ENCODE assay signal across 19 mouse cellular contexts in genomic region chr4:137294032-137294431, GRCm38 (mm10). TPM values are rescaled to one million over a fixed set of nuclear protein-coding genes. Genes with fewer than 3 reads are reported as not detected.
A peak's percentile ranks its signal among the peaks of the same experiment; 100 is the strongest.
DNase-seq lines count a peak whose midpoint lies in the region; ATAC-seq and TF ChIP-seq lines count a peak whose summit lies in the region.
"Had no signal": no experiment of that assay in that cellular context is flagged by ENCODE, and none has a peak within 500 bp of the region (broad histone marks: within the 10 kb centered on the region; RNA-seq: fewer than 3 reads in every experiment).

No protein-coding gene starts in this region.

- no peaks in the 10 kb centered on the region for H3K27me3 ChIP-seq in hindbrain, embryonic 10.5 days (ENCODE audit: insufficient read depth, poor library complexity, severe bottlenecking)
- no peaks in the 10 kb centered on the region for H3K27me3 ChIP-seq in hindbrain, embryonic 16.5 days (replicated peaks; ENCODE audit: control insufficient read depth, insufficient read depth, low read length)
- no peaks in the 10 kb centered on the region for H3K27me3 ChIP-seq in embryonic facial prominence, embryonic 13.5 days
- no peaks in the 10 kb centered on the region for H3K27me3 ChIP-seq in stomach, postnatal 0 days (ENCODE audit: control insufficient read depth, insufficient read depth, low read length)
- H3K27me3 ChIP-seq: forebrain, embryonic 13.5 days; hindbrain, embryonic 12.5 days had no signal

- no peak overlapping the region for H3K9ac ChIP-seq in hindbrain, embryonic 16.5 days (ENCODE audit: low read depth, low read length)
- 0 out of 2 replicates have a peak overlapping the region, but pooled peaks have one; percentile 40 for H3K9ac ChIP-seq in embryonic facial prominence, embryonic 13.5 days
- no peak overlapping the region for H3K9ac ChIP-seq in stomach, postnatal 0 days (ENCODE audit: low read length)
- H3K9ac ChIP-seq: forebrain, embryonic 13.5 days; heart, embryonic 13.5 days; hindbrain, embryonic 12.5 days had no signal

- no peak for DNase-seq in hindbrain, embryonic 10.5 days (ENCODE audit: low spot score)
- peak; percentile 58 for DNase-seq in right cerebral cortex, adult 18-20 months
- no peak for DNase-seq in right cerebral cortex, postnatal 25 days
- no peak for DNase-seq in stomach, postnatal 0 days (ENCODE audit: low spot score)
- DNase-seq in gastrocnemius, postnatal 4 days (ENCODE audit: low spot score in 2 of 2) = no peak
- no peak for DNase-seq in cerebellum, adult 9-10 months
- DNase-seq: adrenal gland, adult 8-10 months; adrenal gland, postnatal 36 days; cerebellum, adult 2 months; cerebellum, postnatal 14 days; gastrocnemius, postnatal 10 days; heart, postnatal 36 days had no signal

- peaks cover 11% of the 10 kb centered on the region; the same call in 1 of the 2 replicates for H3K4me1 ChIP-seq in hindbrain, embryonic 10.5 days (replicated peaks)
- H3K4me1 ChIP-seq in hindbrain, embryonic 16.5 days (ENCODE audit: control insufficient read depth, insufficient read depth, low read depth, low read length) = no peaks in the 10 kb centered on the region
- H3K4me1 ChIP-seq in embryonic facial prominence, embryonic 13.5 days = peaks cover 14% of the 10 kb centered on the region
- no peaks in the 10 kb centered on the region for H3K4me1 ChIP-seq in stomach, postnatal 0 days (replicated peaks; ENCODE audit: control insufficient read depth, insufficient read depth)
- H3K4me1 ChIP-seq: forebrain, embryonic 13.5 days had no signal

- TF ChIP-seq EP300 in stomach, postnatal 0 days (optimal IDR thresholded peaks at IDR 0.05) = no peak

- ATAC-seq in hindbrain, embryonic 16.5 days = no peak
- ATAC-seq in embryonic facial prominence, embryonic 13.5 days (ENCODE audit: insufficient number of reproducible peaks, insufficient read depth, low FRiP score, low TSS enrichment, low read depth) = no peak
- ATAC-seq in stomach, postnatal 0 days (ENCODE audit: low FRiP score, low TSS enrichment) = no peak
- ATAC-seq: forebrain, embryonic 13.5 days; hindbrain, postnatal 0 days had no signal

- no peak overlapping the region for H3K4me3 ChIP-seq in hindbrain, embryonic 10.5 days
- no peak overlapping the region for H3K4me3 ChIP-seq in hindbrain, embryonic 16.5 days (ENCODE audit: low read length)
- H3K4me3 ChIP-seq in embryonic facial prominence, embryonic 13.5 days = no peak overlapping the region
- H3K4me3 ChIP-seq in stomach, postnatal 0 days (ENCODE audit: low read depth, low read length) = no peak overlapping the region
- H3K4me3 ChIP-seq: forebrain, embryonic 13.5 days; heart, embryonic 13.5 days; hindbrain, embryonic 12.5 days had no signal

- no peak for TF ChIP-seq CTCF in stomach, postnatal 0 days (IDR thresholded peaks at IDR 0.05; ENCODE audit: low read depth)

- H3K27ac ChIP-seq in hindbrain, embryonic 10.5 days = peak overlapping the region; percentile 5; the same call in 1 of the 2 replicates
- no peak overlapping the region for H3K27ac ChIP-seq in hindbrain, embryonic 16.5 days (ENCODE audit: low read depth, low read length)
- no peak overlapping the region; the same call in 1 of the 2 replicates for H3K27ac ChIP-seq in embryonic facial prominence, embryonic 13.5 days
- 0 out of 2 replicates have a peak overlapping the region, but pooled peaks have one; percentile 8 for H3K27ac ChIP-seq in stomach, postnatal 0 days (replicated peaks)
- H3K27ac ChIP-seq: forebrain, embryonic 13.5 days; heart, embryonic 13.5 days; hindbrain, embryonic 12.5 days; hindbrain, postnatal 0 days had no signal

- H3K9me3 ChIP-seq in hindbrain, embryonic 10.5 days = no peaks in the 10 kb centered on the region
- no peaks in the 10 kb centered on the region for H3K9me3 ChIP-seq in hindbrain, embryonic 16.5 days (ENCODE audit: control insufficient read depth, low read length)
- no peaks in the 10 kb centered on the region for H3K9me3 ChIP-seq in embryonic facial prominence, embryonic 13.5 days
- no peaks in the 10 kb centered on the region for H3K9me3 ChIP-seq in stomach, postnatal 0 days (ENCODE audit: control insufficient read depth, low read length)
- H3K9me3 ChIP-seq: forebrain, embryonic 13.5 days; heart, embryonic 13.5 days; hindbrain, embryonic 12.5 days had no signal

- H3K4me2 ChIP-seq in hindbrain, embryonic 16.5 days (ENCODE audit: low read length) = no peak overlapping the region
- no peak overlapping the region for H3K4me2 ChIP-seq in embryonic facial prominence, embryonic 13.5 days
- H3K4me2 ChIP-seq in stomach, postnatal 0 days (replicated peaks; ENCODE audit: low read depth) = no peak overlapping the region
- H3K4me2 ChIP-seq: forebrain, embryonic 13.5 days; heart, embryonic 13.5 days; hindbrain, embryonic 12.5 days had no signal

- peaks cover 7% of the 10 kb centered on the region; the same call in 1 of the 2 replicates for H3K36me3 ChIP-seq in hindbrain, embryonic 10.5 days
- H3K36me3 ChIP-seq in hindbrain, embryonic 16.5 days (ENCODE audit: control insufficient read depth, insufficient read depth, low read length) = no peaks in the 10 kb centered on the region
- H3K36me3 ChIP-seq in embryonic facial prominence, embryonic 13.5 days = peaks cover 4% of the 10 kb centered on the region; the same call in 1 of the 2 replicates
- H3K36me3 ChIP-seq in stomach, postnatal 0 days (ENCODE audit: control insufficient read depth, insufficient read depth, low read length) = peaks cover 6% of the 10 kb centered on the region; the same call in 1 of the 2 replicates
- H3K36me3 ChIP-seq: heart, embryonic 13.5 days; hindbrain, embryonic 12.5 days had no signal

- 81% methylated on average over 7 of the region's 7 CpGs for WGBS in hindbrain, embryonic 10.5 days
- 87% methylated on average over 7 of the region's 7 CpGs for WGBS in hindbrain, embryonic 16.5 days
- 72% methylated on average over 7 of the region's 7 CpGs for WGBS in embryonic facial prominence, embryonic 13.5 days
- 69% methylated on average over 7 of the region's 7 CpGs for WGBS in stomach, postnatal 0 days

RNA-seq across cellular contexts. Expression of gene Wnt4, which starts 16.7 kb away (rescaled TPM):
- 1.2 and 1.4 TPM in 2 replicates for polyA plus RNA-seq in hindbrain, embryonic 10.5 days (2016; fragmentation: Nextera tagmentation; extraction: Ambion mirVana)
- polyA plus RNA-seq in hindbrain, embryonic 16.5 days (2015; fragmentation: Nextera tagmentation; extraction: Ambion mirVana) = 1.2 and 1.9 TPM in 2 replicates
- 5.0 and 6.7 TPM in 2 replicates for polyA plus RNA-seq in embryonic facial prominence, embryonic 13.5 days (2015; fragmentation: Nextera tagmentation; extraction: Ambion mirVana)
- polyA plus RNA-seq in stomach, postnatal 0 days (2015; fragmentation: Nextera tagmentation; extraction: Ambion mirVana) = 45.3 and 59.7 TPM in 2 replicates
- 10 to 100 TPM; 22.2 to 22.8 TPM for total RNA-seq in gastrocnemius, postnatal 4 days (2021)
- total RNA-seq: common myeloid progenitor, adult 5-6 weeks had no signal

Comparison
In these comparisons a context has a peak if more than half of its experiments do, and no peak if none do; other contexts are left out.
1. H3K27ac ChIP-seq: peak in hindbrain, embryonic 10.5 days (single experiment) and stomach, postnatal 0 days (single experiment); none in hindbrain, embryonic 16.5 days (single experiment) and embryonic facial prominence, embryonic 13.5 days (single experiment).